26 mouse cellular contexts compared by ENCODE assay signal in genomic region chr11:12394701-12395100, GRCm38 (mm10).
DNase-seq lines count a peak whose midpoint lies in the region; ATAC-seq and TF ChIP-seq lines count a peak whose summit lies in the region.
"Had no signal": no experiment of that assay in that cellular context is flagged by ENCODE, and none has a peak within 500 bp of the region (broad histone marks: within the 10 kb centered on the region; RNA-seq: fewer than 3 reads in every experiment).

No protein-coding gene starts in this region.

- WGBS in heart, embryonic 12.5 days = 44% methylated on average over 1 of the region's 1 CpGs
- 55% methylated on average over 1 of the region's 1 CpGs for WGBS in heart, postnatal 0 days
- 79% methylated on average over 1 of the region's 1 CpGs for WGBS in midbrain, embryonic 11.5 days
- 83% methylated on average over 1 of the region's 1 CpGs for WGBS in midbrain, embryonic 14.5 days
- 48% methylated on average over 1 of the region's 1 CpGs for WGBS in stomach, postnatal 0 days

- no peak overlapping the region for H3K4me2 ChIP-seq in heart, embryonic 12.5 days
- no peak overlapping the region for H3K4me2 ChIP-seq in heart, postnatal 0 days (ENCODE audit: low read depth, low read length)
- H3K4me2 ChIP-seq in midbrain, embryonic 11.5 days = no peak overlapping the region
- H3K4me2 ChIP-seq in midbrain, embryonic 14.5 days (ENCODE audit: low read length) = no peak overlapping the region
- H3K4me2 ChIP-seq in stomach, postnatal 0 days (replicated peaks; ENCODE audit: low read depth) = no peak overlapping the region
- H3K4me2 ChIP-seq: embryonic facial prominence, embryonic 15.5 days; forebrain, embryonic 12.5 days; limb, embryonic 12.5 days; liver, embryonic 15.5 days; lung, embryonic 14.5 days; neural tube, embryonic 12.5 days had no signal

- peaks cover 41% of the 10 kb centered on the region for H3K4me1 ChIP-seq in heart, embryonic 12.5 days (replicated peaks)
- H3K4me1 ChIP-seq in heart, postnatal 0 days (ENCODE audit: control insufficient read depth, insufficient read depth) = peaks cover 31% of the 10 kb centered on the region
- no peaks in the 10 kb centered on the region for H3K4me1 ChIP-seq in midbrain, embryonic 11.5 days (ENCODE audit: control insufficient read depth, insufficient read depth, low read length)
- H3K4me1 ChIP-seq in midbrain, embryonic 14.5 days (ENCODE audit: control insufficient read depth, insufficient read depth, low read length) = no peaks in the 10 kb centered on the region
- H3K4me1 ChIP-seq in stomach, postnatal 0 days (replicated peaks; ENCODE audit: control insufficient read depth, insufficient read depth) = no peaks in the 10 kb centered on the region
- H3K4me1 ChIP-seq: forebrain, embryonic 12.5 days; limb, embryonic 12.5 days; liver, embryonic 15.5 days; neural tube, embryonic 12.5 days had no signal

- no peaks in the 10 kb centered on the region for H3K27me3 ChIP-seq in heart, embryonic 12.5 days (replicated peaks)
- H3K27me3 ChIP-seq in heart, postnatal 0 days (ENCODE audit: control insufficient read depth, insufficient read depth, low read length) = no peaks in the 10 kb centered on the region
- H3K27me3 ChIP-seq in midbrain, embryonic 11.5 days (ENCODE audit: control insufficient read depth, insufficient read depth, low read length) = no peaks in the 10 kb centered on the region
- H3K27me3 ChIP-seq in midbrain, embryonic 14.5 days (ENCODE audit: control insufficient read depth, insufficient read depth, low read length) = no peaks in the 10 kb centered on the region
- no peaks in the 10 kb centered on the region for H3K27me3 ChIP-seq in stomach, postnatal 0 days (ENCODE audit: control insufficient read depth, insufficient read depth, low read length)
- H3K27me3 ChIP-seq: embryonic facial prominence, embryonic 15.5 days; forebrain, embryonic 12.5 days; limb, embryonic 12.5 days; liver, embryonic 15.5 days; neural tube, embryonic 12.5 days had no signal

- H3K4me3 ChIP-seq in heart, embryonic 12.5 days = no peak overlapping the region
- H3K4me3 ChIP-seq in heart, postnatal 0 days (ENCODE audit: low read depth, low read length) = no peak overlapping the region
- no peak overlapping the region for H3K4me3 ChIP-seq in midbrain, embryonic 11.5 days (ENCODE audit: low read depth, low read length)
- H3K4me3 ChIP-seq in midbrain, embryonic 14.5 days (replicated peaks; ENCODE audit: low read depth, low read length) = no peak overlapping the region
- no peak overlapping the region for H3K4me3 ChIP-seq in stomach, postnatal 0 days (ENCODE audit: low read depth, low read length)
- H3K4me3 ChIP-seq: embryonic facial prominence, embryonic 10.5 days; embryonic facial prominence, embryonic 15.5 days; forebrain, embryonic 12.5 days; limb, embryonic 12.5 days; liver, embryonic 15.5 days; neural tube, embryonic 12.5 days had no signal

- intact Hi-C loops in heart, postnatal 10 days (cut with DNase I) = loop anchor here (5.0 kb wide), 1 partner anchor 138 kb away; no protein-coding TSS in a partner anchor

- no peak for TF ChIP-seq EP300 in heart, postnatal 0 days (IDR thresholded peaks at IDR 0.05; ENCODE audit: low read depth)
- TF ChIP-seq EP300 in stomach, postnatal 0 days (optimal IDR thresholded peaks at IDR 0.05) = no peak

- no peak for ATAC-seq in heart, embryonic 12.5 days (ENCODE audit: insufficient number of reproducible peaks, low FRiP score)
- ATAC-seq in heart, postnatal 0 days (ENCODE audit: insufficient read depth, low read depth) = no peak
- no peak for ATAC-seq in midbrain, embryonic 11.5 days (ENCODE audit: low FRiP score)
- no peak for ATAC-seq in midbrain, embryonic 14.5 days (ENCODE audit: low FRiP score, low TSS enrichment)
- no peak for ATAC-seq in stomach, postnatal 0 days (ENCODE audit: low FRiP score, low TSS enrichment)
- ATAC-seq: hindbrain, embryonic 16.5 days; midbrain, embryonic 16.5 days had no signal

- DNase-seq in heart, postnatal 10 days = no peak
- no peak for DNase-seq in heart, postnatal 0 days (ENCODE audit: low spot score)
- no peak for DNase-seq in heart, postnatal 4 days
- DNase-seq in midbrain, embryonic 11.5 days (ENCODE audit: low spot score, missing footprints) = peak; percentile 69
- no peak for DNase-seq in midbrain, embryonic 14.5 days
- no peak for DNase-seq in stomach, postnatal 0 days (ENCODE audit: low spot score)
- DNase-seq in urinary bladder, adult 18-20 months (ENCODE audit: low spot score in 2 of 2) = no peak
- DNase-seq: adrenal gland, postnatal 36 days; B cell, adult 2 months; cerebellum, adult 18-20 months; cerebellum, postnatal 14 days; kidney, adult 8-10 months; kidney, postnatal 4 days; lung, postnatal 14 days; right cerebral cortex, postnatal 4 days had no signal

- H3K9ac ChIP-seq in heart, embryonic 12.5 days = no peak overlapping the region
- no peak overlapping the region for H3K9ac ChIP-seq in heart, postnatal 0 days (replicated peaks; ENCODE audit: low read depth, low read length)
- no peak overlapping the region for H3K9ac ChIP-seq in midbrain, embryonic 11.5 days (ENCODE audit: low read length)
- H3K9ac ChIP-seq in midbrain, embryonic 14.5 days (replicated peaks; ENCODE audit: low read length) = no peak overlapping the region
- H3K9ac ChIP-seq in stomach, postnatal 0 days (ENCODE audit: low read length) = no peak overlapping the region
- H3K9ac ChIP-seq: embryonic facial prominence, embryonic 15.5 days; forebrain, embryonic 12.5 days; limb, embryonic 12.5 days; liver, embryonic 15.5 days; lung, embryonic 14.5 days; neural tube, embryonic 12.5 days had no signal

- peak overlapping the region; percentile 55 for H3K27ac ChIP-seq in heart, embryonic 12.5 days (ENCODE audit: poor library complexity, severe bottlenecking)
- peak overlapping the region; percentile 60; the same call in 1 of the 2 replicates for H3K27ac ChIP-seq in heart, postnatal 0 days (ENCODE audit: low read depth)
- no peak overlapping the region for H3K27ac ChIP-seq in midbrain, embryonic 11.5 days (ENCODE audit: low read depth, low read length)
- no peak overlapping the region for H3K27ac ChIP-seq in midbrain, embryonic 14.5 days (replicated peaks; ENCODE audit: low read depth, low read length)
- peak overlapping the region; percentile 25; the same call in 1 of the 2 replicates for H3K27ac ChIP-seq in stomach, postnatal 0 days (replicated peaks)
- H3K27ac ChIP-seq: embryonic facial prominence, embryonic 10.5 days; embryonic facial prominence, embryonic 15.5 days; forebrain, embryonic 12.5 days; kidney, postnatal 0 days; limb, embryonic 12.5 days; liver, embryonic 15.5 days; neural tube, embryonic 12.5 days had no signal

- no peaks in the 10 kb centered on the region for H3K36me3 ChIP-seq in heart, embryonic 12.5 days
- no peaks in the 10 kb centered on the region for H3K36me3 ChIP-seq in heart, postnatal 0 days (replicated peaks; ENCODE audit: control insufficient read depth, insufficient read depth, low read length)
- no peaks in the 10 kb centered on the region for H3K36me3 ChIP-seq in midbrain, embryonic 11.5 days (ENCODE audit: control insufficient read depth, insufficient read depth, low read length)
- H3K36me3 ChIP-seq in midbrain, embryonic 14.5 days (ENCODE audit: control insufficient read depth, insufficient read depth, low read length) = no peaks in the 10 kb centered on the region
- H3K36me3 ChIP-seq in stomach, postnatal 0 days (ENCODE audit: control insufficient read depth, insufficient read depth, low read length) = no peaks in the 10 kb centered on the region
- H3K36me3 ChIP-seq: embryonic facial prominence, embryonic 10.5 days; embryonic facial prominence, embryonic 15.5 days; forebrain, embryonic 12.5 days; limb, embryonic 12.5 days; liver, embryonic 15.5 days; neural tube, embryonic 12.5 days had no signal

- no peak for TF ChIP-seq CTCF in heart, postnatal 0 days (IDR thresholded peaks at IDR 0.05; ENCODE audit: low read depth)
- TF ChIP-seq CTCF in stomach, postnatal 0 days (IDR thresholded peaks at IDR 0.05; ENCODE audit: low read depth) = no peak

- no peaks in the 10 kb centered on the region for H3K9me3 ChIP-seq in heart, embryonic 12.5 days (replicated peaks)
- H3K9me3 ChIP-seq in heart, postnatal 0 days (replicated peaks; ENCODE audit: control insufficient read depth, low read length) = no peaks in the 10 kb centered on the region
- no peaks in the 10 kb centered on the region for H3K9me3 ChIP-seq in midbrain, embryonic 11.5 days (ENCODE audit: control insufficient read depth, low read length)
- H3K9me3 ChIP-seq in midbrain, embryonic 14.5 days (ENCODE audit: control insufficient read depth, low read length) = no peaks in the 10 kb centered on the region
- no peaks in the 10 kb centered on the region for H3K9me3 ChIP-seq in stomach, postnatal 0 days (ENCODE audit: control insufficient read depth, low read length)
- H3K9me3 ChIP-seq: embryonic facial prominence, embryonic 10.5 days; embryonic facial prominence, embryonic 15.5 days; forebrain, embryonic 12.5 days; limb, embryonic 12.5 days; liver, embryonic 15.5 days; neural tube, embryonic 12.5 days had no signal

Comparison
In these comparisons a context has a peak if more than half of its experiments do, and no peak if none do; other contexts are left out.
1. H3K27ac ChIP-seq: peak in heart, embryonic 12.5 days (single experiment), heart, postnatal 0 days (single experiment) and stomach, postnatal 0 days (single experiment); none in midbrain, embryonic 11.5 days (single experiment) and midbrain, embryonic 14.5 days (single experiment).